Mouse (Mus musculus): ENCODE measurements around the gene Pdcl.

Pdcl gene

GRCm38 (mm10) chr2:37358633-37359540 is at the start of gene Pdcl:
Gene Pdcl (minus strand): TSS chr2:37359332.
- DNase-seq, result peak; percentile 89 to 90

- DNase-seq, result no peak
Measured at GRCm38 (mm10) chr2:37395539-37395938, 36.4 kb upstream of the Pdcl start.

GRCm38 (mm10) chr2:37382921-37383320 is 23.8 kb upstream of the Pdcl start:
- no peak for DNase-seq

GRCm38 (mm10) chr2:37380189-37380588 is 21.1 kb upstream of the Pdcl start:
- peak; percentile 59 to 75 for DNase-seq

- DNase-seq, result no peak
Measured at GRCm38 (mm10) chr2:37376018-37376417, 16.9 kb upstream of the Pdcl start.

- DNase-seq, result no peak
Measured at GRCm38 (mm10) chr2:37370651-37371050, 11.5 kb upstream of the Pdcl start.

GRCm38 (mm10) chr2:37359908-37360307 is 776 bp upstream of the Pdcl start:
- peak in 1 of 2 experiments; percentile 12 for DNase-seq

- DNase-seq, result no peak
Measured at GRCm38 (mm10) chr2:37355571-37355970, 3.6 kb downstream of the Pdcl start.

- DNase-seq, result no peak
Measured at GRCm38 (mm10) chr2:37351671-37352070, 7.5 kb downstream of the Pdcl start.

- DNase-seq, result peak; percentile 36 to 75
Measured at GRCm38 (mm10) chr2:37338497-37339187, 20.5 kb downstream of the Pdcl start.

- DNase-seq, result no peak
Measured at GRCm38 (mm10) chr2:37333321-37333720, 25.8 kb downstream of the Pdcl start.

GRCm38 (mm10) chr2:37326215-37326614 is 32.9 kb downstream of the Pdcl start, which contains the start of gene Olfr368:
Gene Olfr368 (plus strand): TSS chr2:37326515.
- no peak for DNase-seq

All from cerebellum, postnatal 25 days (tissue).